Mouse (Mus musculus) heart, embryonic 10.5 days (tissue): ENCODE results near the gene Cyp4f13. TPM values are rescaled to one million over a fixed set of nuclear protein-coding genes. Genes with fewer than 3 reads are reported as not detected.

ENCODE experiments used
- DNase-seq: peaks from one replicate; pipeline ENCODE4 v3.0.0-alpha.2; 2017; ENCODE audit warnings: low spot score
- H3K27ac ChIP-seq: fragments of 300-500 bp; sonication (generic); 2 replicates; pipeline ENCODE4 v1.5.1; 2016; ENCODE audit warnings: mild to moderate bottlenecking
- H3K27me3 ChIP-seq: fragments of 300-500 bp; sonication (generic); 2 replicates; pipeline ENCODE4 v1.6.1; 2016; ENCODE audit warnings: mild to moderate bottlenecking; ENCODE audit not compliant: poor library complexity, insufficient read depth, severe bottlenecking
- H3K36me3 ChIP-seq: fragments of 300-500 bp; sonication (generic); 2 replicates; pipeline ENCODE4 v1.6.1; 2016; ENCODE audit warnings: mild to moderate bottlenecking, moderate library complexity
- H3K4me1 ChIP-seq: fragments of 300-500 bp; sonication (generic); 2 replicates; pipeline ENCODE4 v1.6.1; 2016; ENCODE audit warnings: mild to moderate bottlenecking
- H3K4me3 ChIP-seq: fragments of 300-500 bp; sonication (generic); 2 replicates; pipeline ENCODE4 v1.5.1; 2016; ENCODE audit warnings: mild to moderate bottlenecking, moderate library complexity
- H3K9me3 ChIP-seq: fragments of 300-500 bp; sonication (generic); 2 replicates; pipeline ENCODE4 v1.6.1; 2016; ENCODE audit warnings: mild to moderate bottlenecking, moderate library complexity
- WGBS: fragments of 180-500 bp; shearing (Covaris S2); methylation state at CpG from one replicate; pipeline ENCODE4 v1.1.7; 2016; 5-methylcytosine and 5-hydroxymethylcytosine counted together
- polyA plus RNA-seq: library from polyadenylated mRNA; unstranded; fragments of >200 nt; fragmentation: Nextera tagmentation; extraction: Ambion mirVana; gene quantifications from 2 replicates; pipeline ENCODE4 v1.2.1, GENCODE M21; 2016

Cyp4f13 gene
- polyA plus RNA-seq, 1 experiment from 2014 or later = 8.9 TPM

- no peaks in the 10 kb centered on the region for H3K36me3 ChIP-seq
- H3K4me3 ChIP-seq = no peak overlapping the region
- H3K27me3 ChIP-seq = no peaks in the 10 kb centered on the region
- WGBS = 93% methylated on average over 3 of the region's 3 CpGs
- H3K27ac ChIP-seq = no peak overlapping the region
- peaks cover 12% of the 10 kb centered on the region for H3K4me1 ChIP-seq
- no peaks in the 10 kb centered on the region for H3K9me3 ChIP-seq
- no peak for DNase-seq
These were observed 3.5 kb downstream of the Cyp4f13 start for GRCm38 (mm10) chr17:32943661-32944060.

- Histone ChIP-seq H3K4me1 (no peaks in the 10 kb centered on the region), H3K27ac (no peak overlapping the region), H3K27me3 (peaks cover 5% of the 10 kb centered on the region; the same call in 1 of the 2 replicates), H3K9me3 (no peaks in the 10 kb centered on the region), H3K4me3 (no peak overlapping the region), H3K36me3 (no peaks in the 10 kb centered on the region)
- WGBS = 75% methylated on average over 4 of the region's 4 CpGs
- no peak for DNase-seq
These were observed 7.4 kb downstream of the Cyp4f13 start for GRCm38 (mm10) chr17:32939831-32940230.

DNA sequence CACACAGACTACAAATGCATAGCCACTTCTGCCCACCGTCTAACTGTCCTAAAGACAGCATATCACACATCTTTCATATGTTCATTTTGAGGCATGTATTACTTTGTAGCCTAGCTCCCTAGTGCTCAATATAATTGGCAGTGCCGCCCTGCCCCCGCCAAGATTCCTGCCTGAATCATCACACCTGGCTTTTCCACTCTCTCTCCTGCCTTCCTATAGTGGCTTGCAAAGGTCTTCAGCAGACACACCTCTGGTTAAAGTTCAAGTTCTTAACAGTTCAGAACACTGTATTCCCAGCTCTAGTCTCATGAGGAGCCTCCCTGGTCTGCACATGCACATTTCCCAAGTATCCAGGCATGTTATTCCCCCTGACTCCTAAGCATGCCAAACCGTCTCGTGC is 19.4 kb downstream of the Cyp4f13 start:
- H3K4me3 ChIP-seq = no peak overlapping the region
- WGBS = 77% methylated on average over 5 of the region's 5 CpGs
- peaks cover 8% of the 10 kb centered on the region; the same call in 1 of the 2 replicates for H3K27me3 ChIP-seq
- H3K27ac ChIP-seq = no peak overlapping the region
- no peak for DNase-seq
- peaks cover 9% of the 10 kb centered on the region for H3K4me1 ChIP-seq
- H3K36me3 ChIP-seq = no peaks in the 10 kb centered on the region
- H3K9me3 ChIP-seq = no peaks in the 10 kb centered on the region

GRCm38 (mm10) chr17:32924658-32925312 is 22.4 kb downstream of the Cyp4f13 start:
- 14% methylated on average over 32 of the region's 32 CpGs for WGBS
- H3K4me1 ChIP-seq = peaks cover 9% of the 10 kb centered on the region

GRCm38 (mm10) chr17:32923681-32924080 is 23.5 kb downstream of the Cyp4f13 start:
- H3K36me3 ChIP-seq = no peaks in the 10 kb centered on the region
- no peak overlapping the region for H3K27ac ChIP-seq
- DNase-seq = no peak
- no peaks in the 10 kb centered on the region; the same call in 1 of the 2 replicates for H3K27me3 ChIP-seq
- H3K4me1 ChIP-seq = peaks cover 9% of the 10 kb centered on the region
- no peak overlapping the region for H3K4me3 ChIP-seq
- WGBS = 87% methylated on average over 1 of the region's 1 CpGs
- H3K9me3 ChIP-seq = 0 out of 2 replicates have a peak, but pooled peaks cover 6% of the 10 kb centered on the region

More at GRCm38 (mm10) chr17:32924658-32925312, 22.4 kb downstream of the Cyp4f13 start:
- H3K27ac ChIP-seq = peak overlapping the region; percentile 91
- peak overlapping the region; percentile 62 for H3K4me3 ChIP-seq
- H3K9me3 ChIP-seq = 0 out of 2 replicates have a peak, but pooled peaks cover 6% of the 10 kb centered on the region
- peaks cover 8% of the 10 kb centered on the region; the same call in 1 of the 2 replicates for H3K27me3 ChIP-seq
- no peaks in the 10 kb centered on the region for H3K36me3 ChIP-seq
- DNase-seq = peak; percentile 93

DNA sequence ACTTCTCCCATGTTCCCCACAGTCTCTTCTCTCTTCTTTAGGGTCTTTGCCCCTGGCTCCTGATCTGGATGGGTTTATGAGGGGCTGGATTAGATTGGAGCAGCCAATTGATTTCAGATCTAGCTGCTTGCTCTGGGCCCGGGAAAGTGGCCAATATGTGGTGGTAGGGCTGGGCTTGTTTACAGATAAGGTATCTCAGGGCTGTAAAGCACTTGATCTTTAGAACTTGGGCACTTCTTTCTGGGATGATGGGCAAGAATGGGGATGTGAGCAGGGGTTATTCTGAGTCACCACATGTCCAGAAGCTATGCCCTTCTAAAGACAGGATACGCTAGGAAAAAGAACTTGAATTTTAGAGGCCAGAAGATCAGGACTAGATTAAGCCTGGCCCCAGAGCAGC is 28.1 kb downstream of the Cyp4f13 start:
- Histone ChIP-seq H3K9me3 (0 out of 2 replicates have a peak, but pooled peaks cover 6% of the 10 kb centered on the region), H3K4me3 (no peak overlapping the region), H3K4me1 (no peaks in the 10 kb centered on the region), H3K36me3 (no peaks in the 10 kb centered on the region), H3K27ac (no peak overlapping the region), H3K27me3 (no peaks in the 10 kb centered on the region)
- WGBS = 70% methylated on average over 2 of the region's 2 CpGs
- DNase-seq = no peak

DNA sequence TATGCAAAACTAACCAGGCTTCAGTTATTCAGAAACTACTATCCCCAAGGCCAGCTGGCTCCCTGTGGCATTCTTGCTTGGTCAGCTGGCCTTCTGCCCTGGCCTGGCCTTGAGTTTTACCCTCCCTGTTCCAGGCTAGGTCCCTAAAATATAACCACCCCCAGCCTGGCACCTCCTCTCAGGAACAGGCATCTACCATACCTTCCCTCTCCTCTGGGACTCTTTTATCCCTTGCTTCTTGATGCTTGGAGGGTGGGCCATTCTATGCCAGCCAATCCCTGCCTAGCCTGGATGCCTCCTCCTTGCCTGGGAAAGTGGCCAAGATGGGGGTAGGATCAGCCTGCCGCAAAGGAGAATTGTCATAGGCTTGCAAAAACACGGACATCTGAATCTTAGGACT is 30.1 kb downstream of the Cyp4f13 start, which contains the start of gene Cyp4f14:
Cyp4f14 (minus strand) TSS at position 212 of the 400 bp plus-strand sequence.
- WGBS = 75% methylated on average over 2 of the region's 2 CpGs
- DNase-seq = no peak
- no peaks in the 10 kb centered on the region for H3K36me3 ChIP-seq

DNA sequence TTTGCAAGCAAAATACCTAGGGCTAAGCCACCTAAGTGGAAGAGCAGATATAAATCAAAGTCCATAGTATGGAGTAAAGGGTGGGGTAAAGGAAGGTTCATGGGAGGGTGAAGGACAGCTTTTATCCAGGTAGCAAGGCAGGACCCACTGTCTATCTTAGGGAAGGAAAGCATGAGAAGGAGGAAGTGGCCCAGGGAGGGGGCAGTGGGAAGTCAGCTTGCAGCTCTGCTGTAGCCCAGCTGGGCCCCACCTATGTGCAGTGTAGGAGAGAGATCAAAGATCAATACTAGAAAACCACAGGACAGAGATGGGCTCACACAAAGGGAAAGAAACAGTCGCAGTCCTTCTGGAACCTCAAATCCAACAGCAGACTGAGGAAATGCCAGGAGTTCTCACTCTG is 31.1 kb downstream of the Cyp4f13 start:
- Histone ChIP-seq H3K27ac (no peak overlapping the region), H3K27me3 (no peaks in the 10 kb centered on the region), H3K4me3 (no peak overlapping the region), H3K4me1 (no peaks in the 10 kb centered on the region), H3K9me3 (0 out of 2 replicates have a peak, but pooled peaks cover 6% of the 10 kb centered on the region), H3K36me3 (no peaks in the 10 kb centered on the region)
- DNase-seq = no peak
- WGBS = 71% methylated on average over 1 of the region's 1 CpGs

More for the DNA sequence above, 30.1 kb downstream of the Cyp4f13 start, which contains the start of gene Cyp4f14:
- H3K27me3 ChIP-seq = no peaks in the 10 kb centered on the region
- no peak within 1 kb of the TSS for H3K4me3 ChIP-seq
- H3K4me1 ChIP-seq = no peaks in the 10 kb centered on the region
- H3K27ac ChIP-seq = no peak within 1 kb of the TSS
- 0 out of 2 replicates have a peak, but pooled peaks cover 6% of the 10 kb centered on the region for H3K9me3 ChIP-seq

DNA sequence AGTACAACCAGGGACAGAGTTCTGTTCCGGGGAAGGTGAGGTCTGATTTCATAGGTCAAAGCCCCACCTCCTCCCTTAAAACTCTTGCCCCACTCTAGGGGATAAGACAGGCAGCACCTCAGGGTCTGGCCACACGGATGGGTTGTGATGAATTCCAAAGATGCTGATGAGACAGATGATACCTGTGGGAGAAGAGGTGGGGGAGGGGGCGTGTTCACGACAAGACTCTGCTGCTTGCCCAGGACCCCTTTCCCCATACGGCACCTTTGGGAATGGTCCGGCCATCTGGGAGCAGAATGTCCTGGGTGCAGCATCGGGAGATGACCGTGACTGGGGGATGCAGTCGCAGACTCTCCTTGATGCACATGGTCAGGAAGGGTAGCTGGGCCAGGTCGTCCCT is 41.0 kb downstream of the Cyp4f13 start:
- Histone ChIP-seq H3K27ac (no peak overlapping the region), H3K4me1 (no peaks in the 10 kb centered on the region), H3K36me3 (no peaks in the 10 kb centered on the region), H3K27me3 (peaks cover 14% of the 10 kb centered on the region), H3K4me3 (no peak overlapping the region), H3K9me3 (no peaks in the 10 kb centered on the region)
- DNase-seq = no peak
- 77% methylated on average over 10 of the region's 10 CpGs for WGBS

DNA sequence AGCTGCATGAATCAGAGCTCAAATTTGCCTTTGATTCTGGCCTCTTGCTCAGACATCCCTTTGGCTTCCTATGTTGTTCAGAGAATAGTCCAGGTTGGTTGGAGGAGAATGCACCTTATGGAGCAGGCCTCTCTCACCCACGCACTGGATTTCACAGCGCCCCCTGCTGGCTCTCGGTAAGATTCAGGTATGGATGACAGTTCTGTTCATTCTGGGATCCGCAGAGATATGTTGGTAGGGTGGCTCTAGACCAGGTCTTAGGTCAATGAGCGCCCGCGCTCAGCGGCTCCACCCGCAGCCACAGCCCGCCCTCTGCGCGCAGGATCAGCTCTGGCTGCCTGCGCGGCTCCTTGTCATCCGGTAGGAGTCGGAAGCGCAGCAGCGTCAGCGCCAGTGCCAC is 42.0 kb downstream of the Cyp4f13 start:
- Histone ChIP-seq H3K4me1 (no peaks in the 10 kb centered on the region), H3K4me3 (peak overlapping the region; percentile 33; the same call in 1 of the 2 replicates), H3K36me3 (no peaks in the 10 kb centered on the region), H3K9me3 (no peaks in the 10 kb centered on the region), H3K27me3 (peaks cover 14% of the 10 kb centered on the region), H3K27ac (no peak overlapping the region)
- no peak for DNase-seq
- 7% methylated on average over 19 of the region's 19 CpGs for WGBS

GRCm38 (mm10) chr17:32904414-32904813 is 42.8 kb downstream of the Cyp4f13 start:
- H3K4me3 ChIP-seq = no peak overlapping the region

GRCm38 (mm10) chr17:32901751-32902525 is 45.3 kb downstream of the Cyp4f13 start:
- 64% methylated on average over 1 of the region's 1 CpGs for WGBS
- Histone ChIP-seq H3K36me3 (no peaks in the 10 kb centered on the region), H3K27ac (no peak overlapping the region), H3K9me3 (no peaks in the 10 kb centered on the region), H3K27me3 (peaks cover 14% of the 10 kb centered on the region), H3K4me3 (no peak overlapping the region), H3K4me1 (no peaks in the 10 kb centered on the region)
- DNase-seq = no peak

More at GRCm38 (mm10) chr17:32904414-32904813, 42.8 kb downstream of the Cyp4f13 start:
- Histone ChIP-seq H3K9me3 (no peaks in the 10 kb centered on the region), H3K36me3 (no peaks in the 10 kb centered on the region), H3K27me3 (peaks cover 14% of the 10 kb centered on the region), H3K4me1 (no peaks in the 10 kb centered on the region), H3K27ac (no peak overlapping the region)
- 67% methylated on average over 2 of the region's 2 CpGs for WGBS
- no peak for DNase-seq

- H3K9me3 ChIP-seq = no peaks in the 10 kb centered on the region
- H3K27me3 ChIP-seq = no peaks in the 10 kb centered on the region
- no peak overlapping the region for H3K27ac ChIP-seq
- DNase-seq = no peak
- 87% methylated on average over 4 of the region's 4 CpGs for WGBS
- H3K36me3 ChIP-seq = no peaks in the 10 kb centered on the region
- no peak overlapping the region for H3K4me3 ChIP-seq
- H3K4me1 ChIP-seq = peaks cover 4% of the 10 kb centered on the region
These were observed 51.8 kb downstream of the Cyp4f13 start for GRCm38 (mm10) chr17:32895421-32895820.
